Mouse (Mus musculus): ENCODE results near the gene Scgb2b7.
"Not testable (repeated sequence)": the region's sequence is repeated elsewhere in the genome, so short reads cannot be mapped to it uniquely, and the experiment has no call there.

Gene Scgb2b7

GRCm38 (mm10) chr7:31705657-31706056 lies at the start of gene Scgb2b7:
Scgb2b7 (minus strand) TSS chr7:31705757.
- not testable (repeated sequence) for DNase-seq (ENCODE audit: low spot score)

DNA sequence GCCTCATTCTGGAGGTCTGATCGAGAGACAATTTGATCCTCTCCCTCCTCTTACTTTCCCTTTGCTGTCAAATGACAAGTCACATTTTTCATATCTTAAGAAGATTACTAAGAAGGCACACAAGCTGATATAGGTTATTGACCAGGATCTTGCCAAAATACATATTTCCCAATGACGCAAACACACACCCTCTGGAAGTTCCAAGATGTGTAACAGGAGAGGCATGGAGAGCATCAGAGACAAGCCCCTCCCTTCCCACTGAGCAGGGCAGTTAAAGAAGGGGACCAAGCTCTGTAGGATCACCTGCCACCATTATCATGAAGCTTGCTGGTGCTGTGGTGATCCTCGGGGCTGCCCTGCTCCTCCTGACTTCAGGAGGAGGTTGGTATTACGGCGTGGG lies 6.8 kb upstream of the Scgb2b7 start, which contains the start of gene Scgb1b7:
Scgb1b7 (plus strand) TSS at position 301 of the 400 bp plus-strand sequence.
- DNase-seq (ENCODE audit: low spot score) = not testable (repeated sequence)

All from lung, postnatal 25 days (tissue).